Mouse (Mus musculus): ENCODE data around the gene Nucb1.

Nucb1 gene

GRCm38 (mm10) chr7:45509912-45510787 is at the start of gene Nucb1:
TSS of gene Nucb1 (minus strand) at chr7:45510406.
- POLR2A ChIA-PET, result interaction anchor here in 3 of 4 experiments (0.6 to 4.2 kb wide), 69 partner anchors 9 to 356 kb away, joined by 3 to 60 read pairs (median 5); partner anchors contain the start of genes Ftl1 (in 3 of the 3), Plekha4 (in 3 of the 3), Ppp1r15a (in 3 of the 3) and Aldh16a1 (in 1 of the 3)

GRCm38 (mm10) chr7:45558907-45559306 is 48.7 kb upstream of the Nucb1 start:
- CTCF ChIA-PET, result interaction anchor here (0.5 to 4.2 kb wide), 26 partner anchors 8 to 526 kb away, joined by 3 to 27 read pairs (median 4); partner anchors contain the start of gene Gys1 (in 1 of the 4)
- POLR2A ChIA-PET, result interaction anchor here (0.6 to 46.0 kb wide), 78 partner anchors 5 to 743 kb away, joined by 3 to 1068 read pairs (median 6); partner anchors contain the start of genes Plekha4 (in 4 of the 4), Ppp1r15a (in 4 of the 4), Bax (in 2 of the 4) and Bcat2 (in 2 of the 4)

More at GRCm38 (mm10) chr7:45509912-45510787, at the start of gene Nucb1:
- CTCF ChIA-PET, result interaction anchor here in 3 of 4 experiments (0.5 to 1.6 kb wide), 21 partner anchors 9 to 294 kb away, joined by 3 to 9 read pairs (median 3); partner anchors contain the start of genes Gys1 (in 1 of the 3), Kcna7 (in 1 of the 3) and Ppfia3 (in 1 of the 3)

GRCm38 (mm10) chr7:45555787-45556186 is 45.6 kb upstream of the Nucb1 start:
- ChIA-PET CTCF (interaction anchor here (0.5 to 2.8 kb wide), 22 partner anchors 10 to 127 kb away, joined by 3 to 13 read pairs (median 4); no protein-coding TSS in a partner anchor), POLR2A (interaction anchor here (0.6 to 21.4 kb wide), 18 partner anchors 11 to 99 kb away, joined by 3 to 1068 read pairs (median 7); partner anchors contain the start of genes Plekha4 (in 3 of the 4), Ppp1r15a (in 3 of the 4), Bcat2 (in 2 of the 4) and Bax (in 1 of the 4))

DNA sequence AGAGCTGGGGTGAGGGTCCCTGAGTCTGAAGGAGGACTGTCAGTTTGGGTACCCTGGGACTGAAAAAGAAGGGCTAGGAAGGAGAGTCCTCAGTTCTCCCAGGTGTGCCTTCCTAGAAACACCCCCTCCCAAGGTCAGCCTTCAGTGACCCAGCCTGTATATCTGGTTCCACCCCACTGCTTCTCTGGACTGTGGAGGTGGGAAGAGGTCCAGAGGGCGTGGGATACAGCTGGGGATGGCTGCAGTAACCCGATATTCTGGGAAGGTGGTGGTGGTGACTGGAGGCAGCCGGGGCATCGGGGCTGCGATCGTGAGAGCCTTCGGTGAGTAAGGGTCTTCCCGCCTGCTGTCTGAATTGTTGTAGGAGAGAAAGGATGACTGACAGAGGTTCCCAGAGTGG is 44.5 kb upstream of the Nucb1 start, which contains the start of gene Hsd17b14:
Gene Hsd17b14 (plus strand): TSS at position 150 of the 400 bp plus-strand sequence.
- ChIA-PET CTCF (interaction anchor here (0.6 to 2.8 kb wide), 10 partner anchors 11 to 245 kb away, joined by 3 to 13 read pairs (median 4); no protein-coding TSS in a partner anchor), POLR2A (interaction anchor here in 3 of 4 experiments (0.6 to 21.4 kb wide), 19 partner anchors 10 to 128 kb away, joined by 3 to 1068 read pairs (median 9); partner anchors contain the start of genes Plekha4 (in 3 of the 3), Ppp1r15a (in 3 of the 3), Bcat2 (in 2 of the 3) and Ftl1 (in 2 of the 3))

- ChIA-PET CTCF (interaction anchor here in 2 of 4 experiments (0.6 to 1.4 kb wide), 4 partner anchors 9 to 79 kb away, joined by 3 read pairs; no protein-coding TSS in a partner anchor), POLR2A (interaction anchor here in 3 of 4 experiments (0.8 to 21.4 kb wide), 29 partner anchors 9 to 164 kb away, joined by 3 to 1068 read pairs (median 5); partner anchors contain the start of genes Plekha4 (in 3 of the 3), Ppp1r15a (in 3 of the 3), Bcat2 (in 2 of the 3) and Ftl1 (in 2 of the 3))
Measured at GRCm38 (mm10) chr7:45553990-45554389, 43.8 kb upstream of the Nucb1 start.

- CTCF ChIA-PET, result interaction anchor here in 2 of 4 experiments (0.6 to 1.5 kb wide), 7 partner anchors 9 to 78 kb away, joined by 3 to 7 read pairs (median 3); no protein-coding TSS in a partner anchor
Measured at GRCm38 (mm10) chr7:45553519-45553918, 43.3 kb upstream of the Nucb1 start.

DNA sequence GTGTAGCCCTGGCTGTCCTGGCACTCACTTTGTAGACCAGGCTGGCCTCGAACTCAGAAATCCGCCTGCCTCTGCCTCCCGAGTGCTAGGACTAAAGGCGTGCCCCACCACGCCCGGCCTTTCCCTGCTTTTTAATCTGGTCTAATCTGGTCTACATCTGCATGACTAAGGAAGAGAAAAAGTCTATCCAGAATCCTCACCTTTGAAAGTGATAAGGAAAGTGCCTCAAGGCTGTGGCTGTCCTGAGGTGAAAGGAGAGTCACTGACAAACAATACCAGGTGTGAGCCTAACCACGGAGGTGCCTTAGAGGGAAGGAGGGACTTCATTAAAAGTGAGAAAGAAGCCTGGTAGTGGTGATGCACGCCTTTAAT is 41.3 kb upstream of the Nucb1 start:
- ChIA-PET POLR2A (interaction anchor here (0.6 to 21.4 kb wide), 36 partner anchors 8 to 370 kb away, joined by 3 to 1068 read pairs (median 6); partner anchors contain the start of genes Plekha4 (in 4 of the 4), Ppp1r15a (in 4 of the 4), Bcat2 (in 2 of the 4) and Ftl1 (in 2 of the 4)), CTCF (interaction anchor here in 1 of 4 experiments (0.6 to 2.8 kb wide), 4 partner anchors 35 to 286 kb away, joined by 3 to 13 read pairs (median 3); no protein-coding TSS in a partner anchor)

More at GRCm38 (mm10) chr7:45553519-45553918, 43.3 kb upstream of the Nucb1 start:
- POLR2A ChIA-PET, result interaction anchor here in 3 of 4 experiments (0.5 to 21.4 kb wide), 32 partner anchors 9 to 165 kb away, joined by 3 to 1068 read pairs (median 4); partner anchors contain the start of genes Bcat2 (in 2 of the 3), Ftl1 (in 2 of the 3), Plekha4 (in 2 of the 3) and Ppp1r15a (in 2 of the 3)

GRCm38 (mm10) chr7:45550821-45551511 is 40.8 kb upstream of the Nucb1 start:
- POLR2A ChIA-PET, result interaction anchor here (0.5 to 21.4 kb wide), 66 partner anchors 8 to 423 kb away, joined by 3 to 1068 read pairs (median 5); partner anchors contain the start of genes Plekha4 (in 4 of the 4), Ppp1r15a (in 4 of the 4), Ftl1 (in 3 of the 4) and Bcat2 (in 2 of the 4)
- CTCF ChIA-PET, result interaction anchor here (0.6 to 2.8 kb wide), 12 partner anchors 10 to 285 kb away, joined by 3 to 13 read pairs (median 3); no protein-coding TSS in a partner anchor

GRCm38 (mm10) chr7:45549641-45550436 is 39.6 kb upstream of the Nucb1 start:
- ChIA-PET POLR2A (interaction anchor here (0.5 to 21.4 kb wide), 68 partner anchors 9 to 209 kb away, joined by 3 to 1068 read pairs (median 5); partner anchors contain the start of genes Ftl1 (in 3 of the 4), Plekha4 (in 3 of the 4), Ppp1r15a (in 3 of the 4) and Bcat2 (in 2 of the 4)), CTCF (interaction anchor here (0.6 to 2.8 kb wide), 15 partner anchors 9 to 252 kb away, joined by 3 to 13 read pairs (median 3); partner anchors contain the start of genes Gys1 (in 1 of the 4), Plekha4 (in 1 of the 4) and Ppp1r15a (in 1 of the 4))

DNA sequence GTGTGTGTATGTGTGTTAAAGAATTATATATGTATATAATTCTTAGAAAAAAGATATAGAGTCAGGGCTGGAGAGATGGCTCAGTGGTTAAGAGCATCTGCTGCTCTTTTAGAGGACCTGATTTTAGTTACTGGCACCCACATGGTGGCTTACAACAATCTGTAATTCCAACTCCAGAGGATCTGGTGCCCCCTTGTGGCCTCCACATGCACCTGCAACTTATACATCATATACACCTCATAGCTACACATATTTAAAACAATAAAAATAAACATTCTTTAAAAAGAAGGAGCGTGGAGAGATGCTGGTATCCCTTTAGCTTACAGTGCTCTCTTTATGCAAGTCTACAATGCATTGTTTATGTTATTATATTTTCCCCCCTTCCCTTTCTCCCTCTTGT is 34.3 kb upstream of the Nucb1 start:
- POLR2A ChIA-PET, result interaction anchor here in 2 of 4 experiments (0.8 to 20.6 kb wide), 9 partner anchors 9 to 143 kb away, joined by 3 to 1068 read pairs (median 4); partner anchors contain the start of genes Plekha4 (in 2 of the 2), Ppp1r15a (in 2 of the 2) and Bcat2 (in 1 of the 2)

GRCm38 (mm10) chr7:45540213-45540612 is 30.0 kb upstream of the Nucb1 start:
- ChIA-PET CTCF (interaction anchor here in 3 of 4 experiments (0.5 to 2.1 kb wide), 5 partner anchors 15 to 72 kb away, joined by 3 to 5 read pairs (median 3); no protein-coding TSS in a partner anchor), POLR2A (interaction anchor here in 3 of 4 experiments (0.7 to 6.1 kb wide), 18 partner anchors 10 to 178 kb away, joined by 3 to 79 read pairs (median 3); partner anchors contain the start of genes Plekha4 (in 3 of the 3), Ppp1r15a (in 3 of the 3), Hsd17b14 (in 2 of the 3) and Bax (in 1 of the 3))

More for the DNA sequence above, 34.3 kb upstream of the Nucb1 start:
- CTCF ChIA-PET, result interaction anchor here in 2 of 4 experiments (0.6 to 1.4 kb wide), 11 partner anchors 9 to 560 kb away, joined by 3 to 5 read pairs (median 3); partner anchors contain the start of gene Kcna7 (in 1 of the 2)

GRCm38 (mm10) chr7:45539095-45539494 is 28.9 kb upstream of the Nucb1 start:
- POLR2A ChIA-PET, result interaction anchor here in 3 of 4 experiments (0.6 to 6.1 kb wide), 35 partner anchors 8 to 538 kb away, joined by 3 to 79 read pairs (median 4); partner anchors contain the start of genes Plekha4 (in 3 of the 3), Ppp1r15a (in 3 of the 3), Ftl1 (in 2 of the 3) and Hsd17b14 (in 2 of the 3)
- CTCF ChIA-PET, result interaction anchor here in 3 of 4 experiments (0.6 to 1.5 kb wide), 10 partner anchors 17 to 126 kb away, joined by 3 to 14 read pairs (median 3); partner anchors contain the start of genes Bax (in 1 of the 3) and Ntf5 (in 1 of the 3)

GRCm38 (mm10) chr7:45538163-45539041 is 28.2 kb upstream of the Nucb1 start:
- POLR2A ChIA-PET, result interaction anchor here in 3 of 4 experiments (0.6 to 6.1 kb wide), 40 partner anchors 8 to 537 kb away, joined by 3 to 79 read pairs (median 4); partner anchors contain the start of genes Ftl1 (in 3 of the 3), Plekha4 (in 3 of the 3), Ppp1r15a (in 3 of the 3) and Hsd17b14 (in 2 of the 3)
- CTCF ChIA-PET, result interaction anchor here in 3 of 4 experiments (0.6 to 1.5 kb wide), 11 partner anchors 17 to 125 kb away, joined by 3 to 14 read pairs (median 3); partner anchors contain the start of gene Ntf5 (in 1 of the 3)

Data from embryonic stem cell, embryonic (primary cell).